Mouse (Mus musculus) midbrain, embryonic 15.5 days (tissue): ENCODE data around the gene Mum1. TPM values are rescaled to one million over a fixed set of nuclear protein-coding genes. Genes with fewer than 3 reads are reported as not detected.
A peak's percentile ranks its signal among the peaks of the same experiment; 100 is the strongest.
"Not testable (repeated sequence)": the region's sequence is repeated elsewhere in the genome, so short reads cannot be mapped to it uniquely, and the experiment has no call there.

ENCODE experiments used
- ATAC-seq: fragments of 200-750 bp; cut with Nextera tagmentation; replicated peaks from 2 replicates; pipeline ENCODE4 v1.8.0; 2017; ENCODE audit warnings: moderate TSS enrichment
- H3K27ac ChIP-seq: fragments of 300-500 bp; sonication (generic); 2 replicates; pipeline ENCODE4 v1.5.1; 2015; ENCODE audit warnings: mild to moderate bottlenecking, inconsistent platforms
- H3K27me3 ChIP-seq: fragments of 300-500 bp; sonication (generic); replicated peaks from 2 replicates; pipeline ENCODE4 v1.6.1; 2015; ENCODE audit warnings: inconsistent platforms
- H3K36me3 ChIP-seq: fragments of 300-500 bp; sonication (generic); replicated peaks from 2 replicates; pipeline ENCODE4 v1.6.1; 2015; ENCODE audit warnings: inconsistent platforms
- H3K4me1 ChIP-seq: fragments of 300-500 bp; sonication (generic); 2 replicates; pipeline ENCODE4 v1.6.1; 2015; ENCODE audit warnings: inconsistent platforms
- H3K4me2 ChIP-seq: fragments of 300-500 bp; sonication (generic); 2 replicates; pipeline ENCODE4 v1.6.1; 2015; ENCODE audit warnings: inconsistent platforms, mild to moderate bottlenecking, moderate library complexity
- H3K4me3 ChIP-seq: fragments of 300-500 bp; sonication (generic); 2 replicates; pipeline ENCODE4 v1.5.1; 2015; ENCODE audit warnings: mild to moderate bottlenecking, inconsistent platforms
- H3K9ac ChIP-seq: fragments of 300-500 bp; sonication (generic); 2 replicates; pipeline ENCODE4 v1.6.1; 2015; ENCODE audit warnings: mild to moderate bottlenecking, inconsistent platforms
- H3K9me3 ChIP-seq: fragments of 300-500 bp; sonication (generic); 2 replicates; pipeline ENCODE4 v1.6.1; 2016; ENCODE audit warnings: inconsistent platforms
- WGBS: fragments of 180-500 bp; shearing (Covaris S2); methylation state at CpG from one replicate; pipeline ENCODE4 v1.1.7; 2015; ENCODE audit warnings: mixed read lengths; 5-methylcytosine and 5-hydroxymethylcytosine counted together
- polyA plus RNA-seq: library from polyadenylated mRNA; unstranded; fragments of >200 nt; fragmentation: Nextera tagmentation; extraction: Ambion mirVana; gene quantifications from 2 replicates; pipeline ENCODE4 v1.2.1, GENCODE M21; 2015

Gene Mum1
- polyA plus RNA-seq, 1 experiment from 2014 or later: 59.5 TPM

GRCm38 (mm10) chr10:80244791-80245399 is 18.7 kb downstream of the Mum1 start:
- H3K27me3 ChIP-seq: no peaks in the 10 kb centered on the region
- H3K4me3 ChIP-seq: no peak overlapping the region
- H3K9ac ChIP-seq: no peak overlapping the region
- peaks cover 25% of the 10 kb centered on the region for H3K36me3 ChIP-seq
- 17% methylated on average over 5 of the region's 5 CpGs for WGBS
- H3K27ac ChIP-seq: peak overlapping the region; percentile 69
- H3K4me1 ChIP-seq: peaks cover 30% of the 10 kb centered on the region
- no peaks in the 10 kb centered on the region for H3K9me3 ChIP-seq
- H3K4me2 ChIP-seq: no peak overlapping the region
- no peak for ATAC-seq

GRCm38 (mm10) chr10:80245600-80245999 is 19.4 kb downstream of the Mum1 start:
- H3K9ac ChIP-seq: peak overlapping the region; percentile 16; the same call in 1 of the 2 replicates
- peaks cover 20% of the 10 kb centered on the region for H3K36me3 ChIP-seq
- H3K27me3 ChIP-seq: no peaks in the 10 kb centered on the region
- 5% methylated on average over 4 of the region's 4 CpGs for WGBS
- 0 out of 2 replicates have a peak, but pooled peaks have one; percentile 9 for ATAC-seq
- peaks cover 36% of the 10 kb centered on the region for H3K4me1 ChIP-seq
- no peaks in the 10 kb centered on the region for H3K9me3 ChIP-seq
- H3K4me2 ChIP-seq: no peak overlapping the region
- H3K4me3 ChIP-seq: no peak overlapping the region
- H3K27ac ChIP-seq: peak overlapping the region; percentile 69

- peak overlapping the region; percentile 78; the same call in 1 of the 2 replicates for H3K4me3 ChIP-seq
- H3K4me2 ChIP-seq: no peak overlapping the region
- no peak overlapping the region for H3K27ac ChIP-seq
- 36% methylated on average over 6 of the region's 6 CpGs for WGBS
- peaks cover 6% of the 10 kb centered on the region; the same call in 1 of the 2 replicates for H3K36me3 ChIP-seq
- peaks cover 31% of the 10 kb centered on the region for H3K4me1 ChIP-seq
- no peaks in the 10 kb centered on the region for H3K9me3 ChIP-seq
- no peak overlapping the region for H3K9ac ChIP-seq
- H3K27me3 ChIP-seq: no peaks in the 10 kb centered on the region
- no peak for ATAC-seq
These were observed 21.6 kb downstream of the Mum1 start for GRCm38 (mm10) chr10:80247849-80248248.

GRCm38 (mm10) chr10:80248437-80248836 is 22.2 kb downstream of the Mum1 start:
- H3K4me1 ChIP-seq: peaks cover 31% of the 10 kb centered on the region
- peak overlapping the region; percentile 95 for H3K4me2 ChIP-seq
- H3K27me3 ChIP-seq, H3K9me3 ChIP-seq, H3K36me3 ChIP-seq, H3K9ac ChIP-seq: not testable (repeated sequence)
- WGBS: 57% methylated on average over 3 of the region's 3 CpGs
- peak overlapping the region; percentile 78 for H3K4me3 ChIP-seq
- ATAC-seq: peak; percentile 3
- 0 out of 2 replicates have a peak overlapping the region, but pooled peaks have one; percentile 26 for H3K27ac ChIP-seq

GRCm38 (mm10) chr10:80248971-80249640 is 22.9 kb downstream of the Mum1 start, which contains the start of gene Ndufs7:
TSS of gene Ndufs7 (plus strand) at chr10:80249121.
- Histone ChIP-seq H3K27ac (peak within 1 kb of the TSS; percentile 89), H3K36me3 (no peaks in the 10 kb centered on the region), H3K9ac (peak within 1 kb of the TSS; percentile 73), H3K4me3 (peak within 1 kb of the TSS; percentile 78), H3K4me1 (peaks cover 31% of the 10 kb centered on the region), H3K27me3 (no peaks in the 10 kb centered on the region), H3K4me2 (peak within 1 kb of the TSS; percentile 95), H3K9me3 (no peaks in the 10 kb centered on the region)
- peak; percentile 93 for ATAC-seq
- under 1% methylated on average over 53 of the region's 53 CpGs for WGBS

- no peaks in the 10 kb centered on the region for H3K9me3 ChIP-seq
- H3K27me3 ChIP-seq: no peaks in the 10 kb centered on the region
- ATAC-seq: no peak
- peak overlapping the region; percentile 89 for H3K27ac ChIP-seq
- peak overlapping the region; percentile 95 for H3K4me2 ChIP-seq
- 39% methylated on average over 2 of the region's 2 CpGs for WGBS
- H3K9ac ChIP-seq: peak overlapping the region; percentile 73
- peak overlapping the region; percentile 78 for H3K4me3 ChIP-seq
- peaks cover 7% of the 10 kb centered on the region; the same call in 1 of the 2 replicates for H3K36me3 ChIP-seq
- peaks cover 30% of the 10 kb centered on the region for H3K4me1 ChIP-seq
These were observed 23.8 kb downstream of the Mum1 start for GRCm38 (mm10) chr10:80250059-80250458.

GRCm38 (mm10) chr10:80250573-80250972 is 24.3 kb downstream of the Mum1 start:
- ATAC-seq: no peak
- no peaks in the 10 kb centered on the region for H3K27me3 ChIP-seq
- H3K4me1 ChIP-seq: peaks cover 25% of the 10 kb centered on the region
- no peak overlapping the region for H3K27ac ChIP-seq
- H3K4me3 ChIP-seq: peak overlapping the region; percentile 78
- peak overlapping the region; percentile 95 for H3K4me2 ChIP-seq
- WGBS: 85% methylated on average over 4 of the region's 4 CpGs
- peaks cover 12% of the 10 kb centered on the region; the same call in 1 of the 2 replicates for H3K36me3 ChIP-seq
- no peaks in the 10 kb centered on the region for H3K9me3 ChIP-seq
- H3K9ac ChIP-seq: 0 out of 2 replicates have a peak overlapping the region, but pooled peaks have one; percentile 73

- H3K9me3 ChIP-seq: no peaks in the 10 kb centered on the region
- peaks cover 20% of the 10 kb centered on the region; the same call in 1 of the 2 replicates for H3K36me3 ChIP-seq
- H3K27ac ChIP-seq: no peak overlapping the region
- H3K4me1 ChIP-seq: peaks cover 25% of the 10 kb centered on the region
- H3K4me3 ChIP-seq: no peak overlapping the region
- ATAC-seq: no peak
- H3K27me3 ChIP-seq: no peaks in the 10 kb centered on the region
- H3K4me2 ChIP-seq: no peak overlapping the region
- H3K9ac ChIP-seq: no peak overlapping the region
These were observed 25.8 kb downstream of the Mum1 start for GRCm38 (mm10) chr10:80252011-80252410.

- H3K36me3 ChIP-seq: peaks cover 20% of the 10 kb centered on the region; the same call in 1 of the 2 replicates
- no peaks in the 10 kb centered on the region for H3K9me3 ChIP-seq
- H3K4me1 ChIP-seq: peaks cover 23% of the 10 kb centered on the region
- 92% methylated on average over 11 of the region's 11 CpGs for WGBS
- H3K9ac ChIP-seq: no peak overlapping the region
- no peak overlapping the region for H3K4me2 ChIP-seq
- H3K27ac ChIP-seq: no peak overlapping the region
- no peak for ATAC-seq
- H3K27me3 ChIP-seq: no peaks in the 10 kb centered on the region
- H3K4me3 ChIP-seq: no peak overlapping the region
These were observed 26.4 kb downstream of the Mum1 start for GRCm38 (mm10) chr10:80252493-80253274.

- no peaks in the 10 kb centered on the region for H3K9me3 ChIP-seq
- H3K27ac ChIP-seq: no peak overlapping the region
- H3K27me3 ChIP-seq: no peaks in the 10 kb centered on the region
- ATAC-seq: no peak
- no peak overlapping the region for H3K9ac ChIP-seq
- H3K4me3 ChIP-seq: no peak overlapping the region
- H3K4me2 ChIP-seq: no peak overlapping the region
- H3K4me1 ChIP-seq: peaks cover 21% of the 10 kb centered on the region
- 86% methylated on average over 6 of the region's 6 CpGs for WGBS
- H3K36me3 ChIP-seq: peaks cover 24% of the 10 kb centered on the region; the same call in 1 of the 2 replicates
These were observed 27.3 kb downstream of the Mum1 start for GRCm38 (mm10) chr10:80253551-80253950.

GRCm38 (mm10) chr10:80254331-80255297 is 28.4 kb downstream of the Mum1 start:
- Histone ChIP-seq H3K9ac (no peak overlapping the region), H3K27me3 (no peaks in the 10 kb centered on the region), H3K9me3 (no peaks in the 10 kb centered on the region), H3K4me2 (no peak overlapping the region), H3K4me1 (peaks cover 22% of the 10 kb centered on the region), H3K4me3 (no peak overlapping the region), H3K27ac (no peak overlapping the region), H3K36me3 (peaks cover 24% of the 10 kb centered on the region; the same call in 1 of the 2 replicates)
- 95% methylated on average over 26 of the region's 26 CpGs for WGBS
- ATAC-seq: no peak
